Mouse (Mus musculus) liver, adult 2 months (tissue): ENCODE measurements around the gene Gm45785.

Experiments
- CTCF ChIP-seq: fragments of 200-500 bp; IDR thresholded peaks from 2 replicates; pipeline ENCODE4 v1.5.1; 2011; ENCODE audit warnings: low read depth, low read length, control low read depth
- POLR2A ChIP-seq: fragments of 200-500 bp; IDR thresholded peaks from 2 replicates; pipeline ENCODE4 v1.6.1; 2011; ENCODE audit warnings: low read length, control low read depth; ENCODE audit not compliant: insufficient read depth; ENCODE audit errors: extremely low read depth

DNA sequence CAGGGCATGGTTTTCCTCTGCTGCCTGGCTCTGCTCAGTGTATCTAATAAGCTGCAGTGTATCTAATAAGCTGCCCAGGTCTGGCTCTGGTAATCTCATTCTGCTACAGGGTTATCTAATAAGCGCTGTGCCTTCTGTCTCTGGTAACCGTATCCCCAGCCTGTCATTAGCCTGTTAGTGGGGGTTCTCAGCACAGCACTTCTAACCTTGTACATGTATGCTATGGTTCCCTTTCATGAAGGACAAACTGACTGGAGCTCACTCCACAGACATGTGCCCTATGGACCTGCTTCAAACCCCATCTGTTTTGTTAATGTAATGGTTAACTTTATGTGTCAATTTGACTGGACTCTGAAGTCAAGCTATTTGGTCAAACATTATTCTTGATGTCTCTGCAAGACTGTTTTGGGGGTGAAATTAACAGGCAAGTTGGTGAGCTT is 49.5 kb upstream of the Gm45785 start:
- TF ChIP-seq CTCF (no peak), POLR2A (no peak)
